Mouse (Mus musculus): ENCODE measurements around the gene Lgals3bp.

GRCm38 (mm10) chr11:118372641-118373040 is 29.3 kb downstream of the Lgals3bp start:
- no peak for TF ChIP-seq CTCF (IDR thresholded peaks at IDR 0.05)
- no peak for TF ChIP-seq EP300 (IDR thresholded peaks at IDR 0.05)

All from lung, postnatal 0 days (tissue).